Mouse (Mus musculus) lung, postnatal 25 days (tissue): Measurements from ENCODE around the gene Rnf214.

Experiments used
- DNase-seq: peaks from one replicate; pipeline ENCODE4 v3.0.0; 2022; ENCODE audit warnings: low spot score

Rnf214 gene

DNA sequence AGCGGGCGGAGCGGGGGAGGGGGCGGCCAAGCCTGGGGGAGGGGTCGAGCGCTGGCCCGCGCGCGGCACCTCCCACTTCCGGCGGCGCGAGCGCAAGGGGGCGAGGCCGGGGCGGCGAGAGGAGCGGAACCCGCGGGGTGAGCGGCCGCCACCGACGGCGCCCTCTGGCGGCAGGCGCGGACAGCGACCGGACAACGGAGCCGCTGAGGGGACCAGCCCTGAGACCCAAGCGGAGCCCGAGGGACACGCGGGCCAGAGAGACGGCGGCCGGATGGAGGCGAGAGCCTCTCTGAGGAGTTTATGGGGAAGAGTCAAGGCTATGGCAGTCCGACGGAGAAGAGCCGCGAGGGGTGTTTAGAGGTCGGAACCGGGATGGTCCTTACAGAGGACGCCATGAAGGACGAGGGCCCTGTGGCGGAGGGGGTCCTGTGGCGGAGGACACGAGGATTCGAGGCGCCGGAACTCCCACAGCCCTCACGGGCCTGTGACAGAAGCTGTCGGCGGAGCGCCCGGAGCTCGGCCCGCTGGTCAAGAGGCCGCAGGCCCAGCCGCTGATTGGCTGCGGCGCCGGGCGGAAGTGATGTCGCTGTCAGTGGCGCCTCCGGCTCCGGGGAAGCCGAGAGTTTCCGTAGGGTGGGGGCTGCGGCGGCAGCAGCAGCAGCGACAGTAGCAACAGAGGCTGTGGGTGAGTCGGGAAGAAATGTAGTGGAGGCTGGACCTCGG, at the start of gene Rnf214, which contains the start of gene Pcsk7:
Gene Rnf214, minus strand, starts transcription at position 557 of the 723 bp plus-strand sequence.
Gene Pcsk7, plus strand, starts transcription at position 143 of the 723 bp plus-strand sequence.
- DNase-seq: peak; percentile 94

DNA sequence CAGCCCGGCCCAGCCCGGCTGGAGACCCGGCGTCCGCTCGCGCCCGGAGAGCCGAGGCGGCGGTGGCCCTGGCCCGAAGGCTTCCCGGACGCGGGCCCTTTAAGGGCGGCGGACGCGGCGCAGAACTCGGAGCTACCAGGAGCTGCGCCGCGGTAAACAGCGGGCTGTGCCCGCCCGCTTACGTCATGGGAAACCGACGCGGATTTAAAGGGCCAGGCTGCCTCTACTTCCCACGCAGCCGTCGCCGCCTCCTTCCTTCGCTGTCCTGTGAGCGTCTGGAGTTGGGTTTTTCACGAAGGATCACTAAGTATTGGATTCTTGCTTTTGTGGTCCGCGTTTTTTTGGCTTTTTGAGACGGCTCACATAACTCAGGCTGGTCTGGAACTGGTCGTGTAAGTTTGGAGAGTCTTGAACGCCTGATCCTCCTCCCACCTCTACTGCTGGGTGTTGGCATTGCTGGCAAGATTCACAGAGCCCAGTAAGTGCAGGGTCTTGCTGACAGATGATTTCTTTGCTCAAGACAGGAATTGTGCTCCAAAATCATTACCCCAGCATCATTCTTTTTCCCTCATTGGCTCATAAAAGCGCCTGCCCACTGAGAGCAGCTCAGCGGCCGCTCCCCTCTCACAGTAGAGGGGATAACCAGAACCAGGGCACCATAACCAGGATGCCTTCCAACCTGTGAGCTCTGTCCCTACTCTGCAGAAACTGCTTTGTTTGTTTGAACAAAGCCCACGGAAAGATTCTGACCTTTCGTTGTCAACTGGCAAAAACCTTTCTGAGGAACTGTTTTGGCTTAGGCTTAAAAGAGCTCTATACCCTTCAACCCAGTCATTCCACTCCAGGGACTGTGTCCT, 48.6 kb upstream of the Rnf214 start, which contains the start of gene Sidt2:
Gene Sidt2, minus strand, starts transcription at position 152 of the 857 bp plus-strand sequence.
- DNase-seq: peak; percentile 93

DNA sequence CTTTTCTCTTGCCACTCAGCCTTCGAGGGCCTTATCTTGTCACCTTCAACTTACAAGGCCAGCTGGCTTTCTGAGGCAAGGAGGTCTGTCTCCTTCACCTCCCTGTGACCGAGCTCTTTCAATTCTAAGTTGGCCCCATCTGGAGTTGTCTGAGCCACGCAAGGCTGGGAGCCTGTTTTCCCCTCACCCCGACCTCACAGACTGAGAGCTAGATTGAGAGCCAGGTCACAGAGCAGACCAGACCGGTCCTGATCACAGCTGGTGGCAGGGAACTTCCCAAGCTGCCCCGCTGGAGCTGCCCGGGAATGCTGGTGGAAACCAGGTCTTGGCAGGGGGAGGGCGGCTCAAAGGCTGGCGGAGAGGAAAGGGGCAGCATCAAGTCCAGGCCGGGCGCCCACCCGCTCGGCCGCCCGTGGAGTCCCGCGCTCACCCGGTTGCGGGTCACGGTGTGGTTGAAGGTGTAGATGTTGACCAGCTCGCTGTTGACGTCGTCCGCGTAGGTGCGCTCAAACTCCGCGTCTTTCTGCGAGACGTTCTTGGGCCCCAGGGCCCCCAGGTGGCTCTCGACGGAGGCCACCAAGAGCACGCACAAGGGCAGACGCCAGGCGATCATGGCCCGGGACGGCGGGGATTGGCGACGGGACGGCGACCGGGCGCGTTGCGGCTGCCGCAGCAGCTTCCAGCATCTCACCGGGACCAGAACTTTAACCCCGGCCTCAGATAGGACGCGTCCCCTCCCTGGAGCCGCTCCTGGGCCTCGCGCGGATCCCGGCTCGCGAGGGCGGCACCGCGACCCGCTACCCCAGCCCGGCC, 47.8 kb upstream of the Rnf214 start:
- no peak for DNase-seq

DNA sequence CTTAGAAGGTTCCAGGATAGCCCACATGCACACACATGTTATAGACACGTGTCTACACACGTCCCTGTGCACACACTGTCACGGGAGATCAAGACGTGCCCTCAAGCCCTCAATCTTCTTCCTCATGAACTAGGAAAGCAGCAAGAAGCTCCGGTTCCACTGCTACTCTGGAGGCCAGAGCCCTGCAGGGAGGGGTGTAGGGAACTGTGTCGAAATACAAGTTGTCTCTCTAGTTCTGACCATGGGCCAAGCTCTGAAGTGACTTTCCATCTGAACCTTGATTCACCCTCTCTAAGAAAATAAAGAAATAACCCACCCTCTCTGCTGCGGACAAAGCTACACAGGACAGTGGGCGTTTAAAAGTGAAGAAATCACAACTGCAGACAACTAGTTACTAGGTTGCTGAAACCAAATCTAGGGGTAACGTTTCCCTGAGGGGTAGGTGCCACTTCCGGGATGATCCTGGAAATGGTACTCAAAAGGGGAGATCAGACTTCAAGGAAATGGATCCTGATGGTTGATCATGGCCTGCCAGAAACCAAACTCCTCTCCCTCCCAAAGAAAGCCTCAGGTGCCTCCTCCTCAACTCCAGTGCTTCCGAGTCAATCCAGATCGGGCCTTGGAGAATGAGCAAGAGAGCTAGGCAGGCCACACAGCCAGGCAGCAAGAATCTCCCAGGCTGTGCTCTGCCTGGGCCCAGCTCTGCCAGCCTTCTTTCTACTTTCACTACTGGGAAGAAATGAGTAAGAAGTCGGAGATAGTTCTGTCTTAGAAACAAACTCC, 47.0 kb upstream of the Rnf214 start:
- no peak for DNase-seq

DNA sequence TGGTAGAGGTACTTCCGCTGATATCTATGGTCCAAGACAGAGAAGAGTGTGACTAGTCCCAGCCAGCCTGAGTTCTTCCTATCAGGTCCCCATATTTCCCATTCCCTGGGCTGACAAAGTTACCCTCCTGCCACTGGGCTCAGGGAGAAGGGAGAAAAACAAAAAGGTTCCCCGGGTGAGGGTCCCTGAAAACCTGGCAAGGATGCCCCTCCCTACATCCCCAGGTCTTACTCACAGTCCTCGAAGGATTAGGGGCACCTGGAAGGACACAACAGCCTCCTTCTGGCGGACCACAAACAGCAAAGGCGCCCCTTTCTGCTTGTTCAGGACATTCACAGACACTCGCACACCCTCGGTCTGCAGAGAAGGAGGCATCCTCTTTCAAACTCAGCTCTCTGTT, 46.2 kb upstream of the Rnf214 start:
- DNase-seq: no peak

DNA sequence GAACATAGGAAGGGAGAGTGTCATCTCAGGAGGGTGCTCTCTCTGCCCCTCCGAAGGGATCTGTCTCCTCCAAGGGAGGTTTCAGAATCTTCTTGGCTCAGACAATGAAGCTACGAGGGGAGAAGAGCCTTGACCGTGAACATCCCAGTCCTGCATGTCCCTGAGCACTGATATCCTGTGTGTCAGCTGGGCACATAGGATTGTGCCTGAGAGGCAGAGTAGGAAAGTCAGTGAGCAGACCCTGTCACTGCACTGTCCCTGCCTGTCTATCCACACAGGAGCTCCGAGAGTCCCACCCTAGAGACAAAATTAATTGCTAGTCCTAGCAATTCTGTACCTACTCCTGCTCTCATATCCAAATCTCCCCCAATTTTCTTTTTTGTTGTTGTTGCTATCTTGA, 45.3 kb upstream of the Rnf214 start:
- no peak for DNase-seq

DNA sequence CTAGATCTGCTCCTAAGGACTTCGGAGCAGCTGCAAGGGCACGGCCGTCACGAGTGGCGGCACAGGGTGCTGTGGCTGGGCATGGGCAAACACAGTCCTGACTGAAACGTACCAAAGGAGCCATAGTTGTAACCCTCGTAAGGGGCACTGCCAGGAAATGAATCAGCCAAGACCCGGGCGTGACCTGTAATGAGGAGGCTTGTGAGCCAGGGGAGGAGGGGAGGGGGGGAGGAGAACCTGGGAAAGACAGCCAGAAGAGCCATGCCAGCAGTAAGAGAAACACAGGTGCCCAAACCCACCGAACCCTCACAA, 40.1 kb upstream of the Rnf214 start:
- no peak for DNase-seq

DNA sequence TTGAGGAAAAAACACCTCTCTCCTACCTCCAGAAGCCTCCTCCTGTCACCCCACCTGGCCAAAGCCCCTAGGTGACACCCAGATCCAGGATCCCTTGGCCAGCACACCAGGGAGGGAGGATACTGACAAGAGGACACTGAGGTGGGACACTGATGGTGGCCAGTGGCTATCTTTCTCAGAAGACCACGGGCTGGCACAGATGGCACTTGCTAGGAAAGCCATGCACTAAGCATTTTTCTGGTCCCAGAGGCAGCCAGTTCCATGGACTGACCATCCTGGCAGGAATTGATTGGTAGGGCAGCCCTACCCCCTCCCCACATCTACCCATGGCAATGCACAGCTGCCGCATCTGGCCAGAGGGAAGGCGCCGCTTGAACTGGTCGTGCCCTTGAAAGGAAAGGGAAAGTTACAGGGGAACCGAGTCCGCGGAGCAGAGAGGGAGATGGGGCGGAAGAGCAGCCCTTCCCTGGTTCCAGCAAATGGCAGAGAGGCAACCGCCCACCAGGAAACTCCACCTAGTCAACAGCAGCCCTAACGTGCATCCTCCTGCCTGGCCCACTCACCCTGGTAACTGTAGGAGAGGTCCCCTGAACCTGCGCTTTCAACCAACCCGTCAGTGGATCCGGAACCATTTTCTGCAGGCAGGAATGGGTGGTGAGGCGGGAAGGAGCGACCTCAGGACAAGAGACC, 39.6 kb upstream of the Rnf214 start:
- DNase-seq: no peak

DNA sequence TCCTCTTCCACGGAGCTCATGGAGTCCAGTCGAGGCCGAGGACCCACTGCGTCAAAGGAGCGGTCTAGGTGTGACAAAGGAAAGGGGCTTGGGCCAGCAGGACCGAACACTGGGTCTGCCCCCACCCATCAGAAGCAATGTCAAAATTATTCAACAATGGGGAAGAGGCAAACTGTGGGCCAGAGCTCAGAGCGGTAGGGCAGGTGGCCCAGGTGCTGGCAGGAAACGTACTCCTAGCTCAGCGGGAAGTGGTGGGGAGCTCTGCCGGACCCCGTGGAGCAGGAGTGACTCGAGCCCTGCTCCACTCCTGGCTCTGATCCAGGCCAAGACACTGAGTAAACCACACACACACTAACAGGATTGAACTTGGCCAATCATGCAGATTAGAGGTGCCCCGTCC, 39.0 kb upstream of the Rnf214 start:
- DNase-seq: no peak

DNA sequence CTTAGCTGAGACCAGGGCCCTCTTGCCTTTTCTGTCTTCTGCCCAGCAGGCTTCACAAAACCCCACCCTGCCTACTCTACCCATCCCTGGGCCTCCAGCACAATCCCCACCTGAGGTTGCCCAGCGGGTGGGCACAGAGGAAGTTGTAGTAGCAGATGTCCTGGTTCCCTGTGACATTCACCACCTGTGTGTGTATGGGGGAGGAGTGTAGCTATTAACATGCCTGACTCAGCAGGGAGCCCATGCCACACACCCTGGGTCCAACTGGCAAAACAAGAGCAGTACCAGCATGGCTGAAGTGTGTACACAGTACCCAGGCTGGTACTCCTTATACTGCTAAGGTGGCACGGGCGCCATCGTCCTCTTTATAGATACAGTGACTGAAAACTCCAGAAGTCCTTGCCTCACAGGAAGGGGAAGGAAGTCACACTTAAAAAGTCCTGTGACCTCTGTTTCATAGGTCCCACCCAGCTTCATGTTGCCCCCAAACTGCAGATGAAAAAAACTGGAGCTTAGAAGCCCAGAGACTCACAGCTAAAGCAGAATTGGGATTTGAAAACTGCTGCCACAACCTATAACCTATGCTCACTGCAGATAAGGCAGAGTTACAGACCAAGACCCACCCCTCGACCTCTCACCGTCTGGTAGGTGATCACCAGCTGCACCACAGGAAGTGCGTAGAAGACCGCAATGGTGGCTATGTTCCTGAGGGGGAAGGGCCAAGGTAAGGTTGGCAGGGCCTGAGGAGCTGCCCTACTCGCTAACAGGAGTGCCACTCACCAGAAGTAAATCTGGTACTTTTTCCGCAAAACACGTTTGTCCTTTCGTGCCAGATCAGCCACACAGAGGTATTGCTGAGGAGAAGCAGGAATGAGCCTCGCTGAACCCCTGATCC, 38.0 kb upstream of the Rnf214 start:
- DNase-seq: peak; percentile 52

DNA sequence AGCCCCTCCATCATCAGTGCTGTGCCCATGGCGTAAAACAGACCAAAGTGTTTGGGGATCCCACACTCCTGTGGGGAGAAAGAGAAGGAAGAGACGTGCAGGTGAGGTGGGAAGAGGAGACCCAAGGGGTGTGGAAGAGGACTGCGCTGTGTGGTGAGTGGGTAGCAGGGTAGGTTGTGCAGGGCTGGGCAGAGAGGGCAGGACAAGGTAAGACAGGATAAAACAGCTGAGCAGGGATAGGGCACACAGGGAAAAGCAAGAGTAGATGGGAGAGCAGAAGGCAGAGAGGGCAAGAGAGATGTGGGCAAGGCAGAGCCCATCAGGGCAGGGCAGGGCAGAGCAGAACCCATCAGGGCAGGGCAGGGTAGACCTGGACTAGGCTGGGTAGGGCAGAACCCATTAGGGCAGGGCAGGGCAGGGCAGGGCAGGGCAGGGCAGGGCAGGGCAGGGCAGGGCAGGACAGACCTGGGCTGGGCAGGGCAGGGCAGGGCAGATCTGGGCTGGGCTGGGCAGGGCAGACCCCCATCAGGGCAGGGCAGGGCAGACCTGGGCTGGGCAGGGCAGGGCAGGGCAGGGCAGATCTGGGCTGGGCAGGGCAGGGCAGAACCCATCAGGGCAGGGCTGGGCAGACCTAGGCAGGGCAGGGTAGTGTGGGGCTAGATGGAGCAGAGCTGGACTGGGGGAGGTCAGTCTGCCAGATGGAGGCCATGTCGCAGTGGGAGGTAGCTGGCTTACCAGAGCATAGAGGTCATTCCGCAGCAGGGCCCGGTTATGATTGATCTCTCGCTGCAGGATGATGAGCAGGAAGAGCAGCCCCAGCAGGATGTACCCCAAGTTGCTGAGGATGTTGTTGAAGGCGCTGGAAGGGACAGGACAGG, 37.2 kb upstream of the Rnf214 start:
- DNase-seq: no peak

DNA sequence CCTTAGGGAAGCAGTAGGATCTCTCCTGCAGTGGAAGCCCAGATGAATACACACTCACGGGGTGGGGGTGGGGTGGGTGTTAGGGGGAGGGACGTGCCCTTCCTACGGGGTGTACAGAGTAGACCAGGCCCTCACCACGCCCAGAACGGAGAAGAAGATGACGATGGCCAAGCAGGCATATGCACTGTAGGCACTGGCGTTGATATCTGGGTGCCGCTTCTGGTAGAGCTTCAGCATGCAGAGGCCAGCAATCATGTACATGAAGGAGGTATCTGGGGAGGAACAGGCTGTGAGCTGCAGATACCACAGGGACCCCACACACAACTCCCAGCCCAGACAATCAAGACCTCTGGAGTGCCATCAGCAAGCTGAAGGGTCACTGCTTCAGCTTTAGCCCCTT, 36.2 kb upstream of the Rnf214 start:
- DNase-seq: no peak

DNA sequence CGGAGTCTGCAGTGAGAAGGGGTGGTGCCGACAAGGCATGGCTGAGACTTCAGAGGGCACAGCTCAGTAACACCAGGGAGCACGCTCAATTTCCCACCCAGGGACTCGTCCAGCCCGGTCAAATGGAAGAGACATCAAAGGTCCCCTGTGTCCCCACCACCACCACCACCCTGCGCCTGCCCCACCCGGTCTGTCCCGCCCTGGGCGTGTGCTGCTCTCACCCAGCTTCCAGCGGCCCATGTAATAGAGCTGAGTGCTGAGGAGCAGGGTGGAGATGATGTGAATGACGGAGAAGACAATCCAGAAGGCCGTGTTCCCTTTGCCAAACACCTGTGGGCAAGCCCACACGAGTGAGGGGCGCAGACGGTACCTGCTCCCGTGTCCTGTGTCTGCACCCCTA, 35.8 kb upstream of the Rnf214 start:
- DNase-seq: no peak

DNA sequence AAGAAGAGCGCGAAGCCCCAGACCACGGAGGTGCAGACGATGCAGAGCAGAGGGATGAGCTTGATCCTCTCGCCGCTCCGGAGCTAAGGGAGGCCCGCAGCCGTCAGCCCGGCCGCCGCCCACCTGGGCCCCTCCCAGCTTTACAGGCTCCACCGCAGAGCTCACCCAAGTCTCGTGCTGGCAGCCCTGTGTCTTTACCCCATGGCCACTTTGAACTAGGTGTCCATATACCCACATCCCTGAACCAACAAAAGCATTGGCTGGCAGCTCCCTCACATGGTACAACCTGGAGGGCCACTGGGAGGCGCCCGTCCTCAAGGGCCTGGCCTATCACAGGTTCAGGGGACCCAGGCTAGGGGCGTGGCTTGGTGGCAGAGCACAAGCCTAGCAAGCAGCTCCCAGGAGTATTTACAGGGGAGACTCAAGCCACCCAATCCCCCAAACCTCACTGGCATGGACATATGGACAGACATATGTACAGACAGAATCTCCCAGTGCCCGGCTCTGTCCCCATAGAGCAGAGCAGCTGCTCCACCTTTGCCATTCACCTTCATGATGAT, 34.7 kb upstream of the Rnf214 start:
- no peak for DNase-seq

DNA sequence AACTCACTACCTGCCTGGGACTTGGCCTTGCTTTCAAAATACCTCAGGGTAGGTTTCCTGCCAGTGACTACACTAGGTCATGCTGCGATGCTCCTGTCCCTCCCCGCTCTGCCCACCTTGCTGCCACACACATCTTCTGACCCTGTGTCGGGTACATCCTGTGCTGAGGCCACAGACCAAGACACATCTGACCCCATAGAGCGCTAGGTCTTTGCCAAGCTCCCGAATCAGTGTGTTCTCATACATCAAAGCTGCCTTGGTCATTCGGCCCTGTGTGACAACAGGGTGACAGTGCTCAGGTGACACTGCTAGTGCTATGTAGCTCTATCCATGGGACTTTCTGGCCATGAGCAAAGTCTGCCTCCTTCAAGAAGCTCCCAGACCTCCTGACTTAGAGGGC, 33.1 kb upstream of the Rnf214 start:
- DNase-seq: no peak

DNA sequence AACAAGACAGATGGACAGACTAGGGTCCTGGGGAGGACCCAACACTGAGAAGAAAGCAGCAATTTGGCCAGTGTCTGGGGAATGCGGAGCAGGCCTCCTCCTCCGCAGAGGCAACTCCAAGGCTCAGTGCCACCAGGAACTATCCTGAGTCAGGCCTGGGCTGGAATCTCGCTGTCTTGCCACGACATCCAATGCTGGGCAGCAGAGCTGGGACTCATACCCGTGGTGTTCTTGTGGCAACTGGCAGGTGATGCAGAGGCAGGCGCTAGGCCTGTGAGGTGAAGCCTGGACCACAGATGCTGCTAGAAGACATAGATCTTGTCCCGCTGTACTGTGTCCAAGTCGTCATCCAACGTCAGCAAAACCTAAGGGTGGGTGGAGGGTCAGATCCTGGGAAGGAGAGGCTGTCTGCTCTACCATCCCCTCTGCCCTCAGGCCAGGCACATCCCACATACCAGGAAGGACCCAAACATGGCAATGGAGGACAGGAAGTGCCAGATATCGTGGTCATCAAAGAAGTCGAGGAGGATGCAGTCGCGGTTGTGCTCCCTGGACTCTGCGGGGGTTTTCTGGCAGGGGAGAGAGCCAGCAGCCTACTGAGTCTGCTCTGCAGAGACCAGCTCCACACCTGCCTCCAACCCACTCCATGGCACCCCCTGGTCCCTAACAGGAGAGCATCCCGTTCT, 32.4 kb upstream of the Rnf214 start:
- no peak for DNase-seq

DNA sequence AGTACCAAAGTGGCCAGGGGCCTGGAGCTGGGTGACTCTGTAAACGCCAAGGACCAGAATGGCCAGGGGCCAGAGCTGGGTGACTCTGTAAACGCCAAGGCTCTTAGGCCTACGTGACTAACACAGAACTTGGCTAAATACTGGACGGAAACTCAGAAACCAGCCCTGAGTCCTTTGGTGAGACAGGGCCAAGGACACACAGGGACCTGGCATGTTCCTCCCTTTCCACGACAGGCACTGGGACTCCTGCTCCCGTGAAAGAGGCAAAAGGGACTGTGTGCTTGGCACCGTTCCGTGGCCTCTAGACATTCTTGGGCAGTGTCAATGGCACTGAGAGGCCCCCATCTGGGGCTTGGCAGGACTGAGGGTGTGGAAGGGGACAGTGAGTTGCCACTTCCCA, 31.4 kb upstream of the Rnf214 start:
- no peak for DNase-seq

DNA sequence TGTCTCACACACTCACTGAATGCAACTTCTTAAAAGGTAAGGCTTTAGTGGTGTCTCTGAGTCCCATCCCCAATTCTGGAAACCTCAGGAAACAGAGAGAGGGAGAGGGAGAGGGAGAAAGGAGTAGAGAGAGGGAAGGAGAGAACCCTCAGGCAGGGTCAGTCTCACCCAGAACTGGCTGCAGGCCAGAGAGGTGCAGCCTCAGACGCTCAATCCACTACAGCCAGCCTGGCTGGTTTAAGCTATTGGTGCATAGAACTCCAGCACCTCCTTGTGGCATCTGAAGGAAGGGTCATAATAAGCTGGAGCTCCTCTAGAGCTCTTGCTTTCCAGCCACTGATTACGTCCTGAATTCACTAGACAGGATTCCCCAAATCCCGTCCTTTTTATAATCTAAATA, 30.2 kb upstream of the Rnf214 start:
- peak; percentile 83 for DNase-seq
